Mouse (Mus musculus) adrenal gland, postnatal 25 days (tissue): ENCODE measurements around the gene Lmo7. TPM values are rescaled to one million over a fixed set of nuclear protein-coding genes. Genes with fewer than 3 reads are reported as not detected.
A peak's percentile ranks its signal among the peaks of the same experiment; 100 is the strongest.

Source experiments
- DNase-seq: peaks from one replicate; pipeline ENCODE4 v3.0.0; 2021; ENCODE audit warnings: mixed read lengths
- total RNA-seq: library from RNA; stranded (reverse); gene quantifications from 2 replicates; pipeline ENCODE4 v1.2.3, GENCODE M21; 2021

Gene Lmo7
- total RNA-seq, 1 experiment from 2014 or later, result 15.3 TPM

- DNase-seq, result peak; percentile 6
These were observed 108.6 kb downstream of the Lmo7 start for GRCm38 (mm10) chr14:101838231-101838839.

DNA sequence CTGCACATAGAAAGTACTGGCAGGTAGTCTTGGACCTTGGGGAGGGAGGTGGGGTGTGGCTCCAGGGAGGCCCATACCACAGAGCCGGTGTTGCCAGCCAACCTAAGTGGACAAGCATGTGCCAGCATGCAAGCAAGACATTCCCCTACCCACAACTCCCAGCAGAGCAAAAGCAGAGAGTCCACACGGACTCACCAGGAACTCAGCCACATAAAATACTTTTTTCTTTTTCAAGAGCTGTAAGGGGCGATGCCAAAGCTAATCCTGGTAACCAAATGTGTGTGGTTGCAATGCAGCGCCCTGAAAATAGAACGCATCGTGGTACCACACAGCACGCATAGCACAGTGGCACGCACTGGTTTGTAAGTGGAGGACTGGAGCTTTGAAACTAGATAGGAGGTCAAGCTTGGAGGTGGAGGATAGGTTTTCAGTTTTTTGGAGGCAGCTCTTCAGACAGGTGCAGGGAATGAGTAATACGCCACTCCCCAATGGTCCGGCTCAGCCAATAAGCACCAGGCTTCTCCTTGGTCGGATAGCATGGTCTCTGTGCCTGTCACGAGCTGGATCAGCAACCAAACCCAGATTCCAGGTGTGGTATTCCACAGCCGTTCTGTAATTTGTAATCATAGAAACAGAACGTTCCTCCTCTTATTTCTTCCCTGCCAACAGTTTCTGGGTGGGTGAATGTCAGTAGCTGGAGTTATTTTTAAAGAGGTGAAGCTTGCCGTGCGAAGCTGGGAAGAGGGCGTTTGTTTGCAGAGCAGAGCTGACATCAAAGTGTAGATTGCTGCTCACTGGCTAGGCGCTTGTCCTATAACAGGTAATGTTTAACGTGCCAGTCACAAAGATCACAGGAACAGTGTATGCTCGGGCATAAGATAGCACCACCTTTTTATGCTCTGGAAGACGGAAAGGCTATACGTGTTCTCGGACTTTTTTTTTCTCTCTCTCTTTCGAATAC is 110.3 kb downstream of the Lmo7 start:
- DNase-seq, result no peak

DNA sequence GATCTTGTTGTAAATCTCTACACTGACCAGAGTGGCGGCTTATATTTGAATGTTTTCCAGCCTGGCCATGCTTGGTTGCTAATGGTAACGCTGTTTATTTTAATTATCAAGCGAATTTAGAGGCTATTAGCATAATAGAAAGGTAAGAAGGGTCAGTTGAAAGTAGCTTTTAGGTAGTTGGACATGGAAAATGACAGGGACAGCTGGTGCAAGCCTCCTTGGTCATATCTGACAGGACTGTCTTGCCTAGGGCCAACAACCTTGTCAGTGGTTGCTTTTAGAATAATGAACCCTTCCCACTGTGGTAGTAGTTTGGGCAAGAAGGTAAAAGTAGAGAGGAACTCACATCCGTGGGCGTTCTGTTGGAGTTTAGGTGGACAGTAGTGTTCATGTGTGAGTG is 111.5 kb downstream of the Lmo7 start:
- no peak for DNase-seq

DNA sequence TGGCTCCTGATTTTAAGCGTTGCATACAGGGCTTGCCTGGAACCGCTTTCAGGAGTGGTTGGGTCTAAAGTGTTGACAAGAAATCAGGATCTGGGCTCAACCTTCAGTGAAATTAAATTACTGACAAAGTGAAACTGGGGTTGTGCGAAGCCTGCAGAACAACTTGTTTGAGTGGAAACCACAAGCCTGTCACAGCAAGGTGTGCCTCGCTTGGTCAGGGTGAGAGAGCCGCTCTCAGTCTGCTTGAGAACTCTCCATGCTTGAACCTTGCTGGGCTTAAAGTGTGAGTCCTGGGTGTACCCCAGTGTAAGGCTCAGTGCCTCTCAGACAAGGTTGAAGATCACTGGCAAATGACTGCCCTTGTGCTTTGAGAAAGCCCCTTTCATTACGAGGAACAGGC is 112.8 kb downstream of the Lmo7 start:
- no peak for DNase-seq

- no peak for DNase-seq
These were observed 113.7 kb downstream of the Lmo7 start for GRCm38 (mm10) chr14:101843443-101843842.

DNA sequence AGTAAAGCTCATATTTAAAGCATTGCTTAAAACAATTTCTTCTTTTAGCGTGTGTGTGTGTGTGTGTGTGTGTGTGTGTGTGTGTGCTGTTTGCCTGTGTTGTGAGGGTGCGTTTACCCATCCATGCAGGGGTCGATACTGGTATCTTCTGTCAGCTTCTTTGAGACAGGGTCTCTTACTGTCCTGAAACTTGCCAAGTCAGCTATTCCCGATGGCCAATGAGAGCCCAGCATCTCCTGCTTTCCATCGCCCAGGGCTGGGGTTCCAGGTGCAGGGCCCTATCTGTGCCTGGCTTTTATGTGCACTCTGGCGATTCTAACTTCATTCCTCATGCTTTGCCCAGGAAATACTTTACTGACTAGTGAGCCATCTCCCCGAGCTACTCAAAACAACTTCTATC is 114.7 kb downstream of the Lmo7 start:
- DNase-seq, result no peak

- no peak for DNase-seq
These were observed 116.5 kb downstream of the Lmo7 start for GRCm38 (mm10) chr14:101846097-101846882.

DNA sequence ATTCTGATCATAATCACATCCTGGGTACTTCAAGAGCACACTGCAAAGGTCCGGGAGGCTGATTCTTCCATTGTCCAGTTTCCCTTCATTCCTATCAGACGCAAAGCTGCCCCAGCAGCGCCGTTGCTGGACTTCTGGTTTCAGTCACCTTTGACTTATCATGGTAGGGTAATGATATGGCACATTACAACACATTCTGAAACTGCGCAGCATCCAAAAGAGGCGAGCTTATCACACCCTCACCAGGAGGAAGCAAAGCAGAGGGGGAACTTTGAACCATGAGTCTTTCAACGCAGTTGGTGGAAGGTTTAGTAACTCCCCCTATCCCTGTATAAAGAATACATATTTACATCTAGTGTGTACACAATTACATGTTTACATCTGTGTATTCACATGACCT is 117.8 kb downstream of the Lmo7 start:
- no peak for DNase-seq

DNA sequence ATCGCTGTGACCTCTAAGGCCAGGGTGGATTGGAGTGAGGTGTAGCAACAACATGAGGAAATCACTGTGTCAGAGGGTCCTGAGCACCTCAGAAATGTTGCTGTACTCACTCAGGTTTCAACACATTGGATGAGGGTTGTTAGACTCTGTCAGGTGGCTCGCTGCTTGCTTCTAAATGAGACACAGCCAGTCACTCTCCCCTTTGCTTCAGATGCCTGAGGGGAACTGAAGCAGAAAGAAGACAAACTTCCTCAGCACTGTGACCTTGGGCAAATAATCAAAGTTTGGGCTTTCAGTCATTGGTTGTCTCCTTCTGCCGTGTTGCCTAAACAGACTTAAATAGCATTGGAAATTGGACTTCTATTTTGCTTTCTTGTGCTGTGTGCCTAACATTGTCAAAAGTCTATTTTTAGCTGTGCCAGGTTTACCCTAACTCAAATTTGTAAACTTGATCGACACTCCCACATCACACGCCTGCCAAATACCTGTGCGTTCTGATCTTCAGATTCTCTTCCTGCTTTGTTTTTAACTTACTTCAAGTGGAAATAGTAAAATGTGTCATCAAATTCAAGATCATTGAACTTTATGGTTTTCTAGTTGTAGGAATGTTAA is 122.9 kb downstream of the Lmo7 start:
- no peak for DNase-seq

DNA sequence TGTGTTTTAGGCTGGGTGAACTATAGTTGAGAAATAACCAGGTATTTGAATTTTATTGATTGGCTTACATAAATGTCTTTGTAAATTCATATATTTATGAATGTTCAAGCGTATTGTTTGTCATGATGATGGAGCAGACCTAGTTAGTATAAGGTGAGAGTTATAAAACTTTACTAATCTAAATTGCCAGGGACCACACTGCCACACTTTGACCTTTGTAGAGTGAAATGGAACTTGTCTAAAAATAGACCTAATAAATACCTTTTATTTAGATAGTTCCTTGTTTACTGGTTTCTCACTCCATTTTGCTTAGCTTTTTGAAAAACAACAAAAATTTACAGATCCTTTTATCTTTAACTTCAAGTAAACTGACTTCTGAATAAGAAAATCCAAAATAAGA is 123.5 kb downstream of the Lmo7 start:
- DNase-seq, result no peak

DNA sequence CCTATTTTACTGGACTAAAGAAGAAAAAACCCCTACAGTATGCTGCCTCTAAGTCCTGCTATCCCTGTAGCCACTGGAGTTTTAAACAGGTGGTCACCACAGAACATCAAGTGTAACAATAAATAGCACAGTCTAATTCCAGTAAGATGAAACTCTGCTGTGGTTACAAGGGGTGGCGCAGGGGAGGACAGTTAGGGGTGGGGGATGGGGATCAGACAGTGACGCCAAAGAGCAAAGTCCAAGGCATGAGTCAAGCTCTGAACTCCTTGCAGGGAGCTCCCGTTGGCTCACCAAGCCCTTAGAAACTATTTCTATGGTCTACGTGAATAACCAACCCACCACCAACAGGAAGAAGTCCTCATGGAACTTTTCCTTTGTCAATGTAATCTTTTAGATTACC is 124.0 kb downstream of the Lmo7 start:
- DNase-seq, result no peak

DNA sequence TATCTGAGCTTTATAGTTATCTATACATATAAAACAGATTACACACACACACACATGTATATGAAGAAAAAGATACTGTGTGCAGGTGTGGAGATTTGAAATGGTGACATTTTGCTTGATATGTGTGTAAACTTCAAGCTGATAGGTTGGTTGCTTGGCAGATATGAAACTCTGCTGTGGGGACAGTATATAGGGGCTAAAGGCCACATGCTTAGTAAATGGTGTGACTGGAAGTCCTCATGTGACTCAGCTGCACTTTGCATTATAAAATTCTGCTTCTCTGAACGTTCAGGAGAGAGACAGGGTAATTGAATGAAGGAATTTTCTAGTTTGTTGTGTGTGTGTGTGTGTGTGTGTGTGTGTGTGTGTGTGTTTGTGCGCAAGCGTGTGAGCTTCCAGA is 124.5 kb downstream of the Lmo7 start:
- no peak for DNase-seq

DNA sequence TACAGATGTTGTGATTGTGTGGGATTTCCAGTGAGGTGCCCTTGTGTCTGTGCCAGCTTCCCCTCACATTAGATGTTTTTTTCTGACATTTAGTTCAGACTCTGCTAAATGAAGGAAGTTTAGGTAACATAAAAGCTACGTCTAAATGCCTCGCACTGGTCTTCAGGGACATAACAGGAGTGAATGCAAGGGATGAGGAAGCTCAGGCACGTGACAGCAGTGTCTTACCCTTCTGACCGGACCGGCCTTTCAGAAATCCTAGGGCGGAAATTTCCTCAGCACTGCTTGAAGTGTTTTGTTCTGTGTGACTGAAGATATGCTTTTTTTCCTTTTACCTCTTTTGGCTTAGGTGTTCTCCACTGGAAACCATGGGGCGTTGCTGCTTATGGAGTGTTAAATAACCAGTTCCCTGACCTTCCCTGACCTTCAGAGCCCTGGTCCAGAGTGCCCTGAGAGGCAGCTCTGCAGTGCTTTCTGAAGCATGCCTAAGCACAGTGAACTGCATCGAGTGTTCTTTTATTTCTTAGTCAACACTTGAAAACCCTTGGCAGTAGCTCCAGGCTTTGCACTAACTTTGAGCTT is 129.6 kb downstream of the Lmo7 start:
- DNase-seq, result no peak

GRCm38 (mm10) chr14:101862088-101862487 is 132.3 kb downstream of the Lmo7 start:
- DNase-seq, result no peak

GRCm38 (mm10) chr14:101867071-101867733 is 137.4 kb downstream of the Lmo7 start:
- no peak for DNase-seq

- DNase-seq, result peak; percentile 21
These were observed 139.4 kb downstream of the Lmo7 start for GRCm38 (mm10) chr14:101869145-101869544.

GRCm38 (mm10) chr14:101869661-101870060 is 139.9 kb downstream of the Lmo7 start:
- no peak for DNase-seq

DNA sequence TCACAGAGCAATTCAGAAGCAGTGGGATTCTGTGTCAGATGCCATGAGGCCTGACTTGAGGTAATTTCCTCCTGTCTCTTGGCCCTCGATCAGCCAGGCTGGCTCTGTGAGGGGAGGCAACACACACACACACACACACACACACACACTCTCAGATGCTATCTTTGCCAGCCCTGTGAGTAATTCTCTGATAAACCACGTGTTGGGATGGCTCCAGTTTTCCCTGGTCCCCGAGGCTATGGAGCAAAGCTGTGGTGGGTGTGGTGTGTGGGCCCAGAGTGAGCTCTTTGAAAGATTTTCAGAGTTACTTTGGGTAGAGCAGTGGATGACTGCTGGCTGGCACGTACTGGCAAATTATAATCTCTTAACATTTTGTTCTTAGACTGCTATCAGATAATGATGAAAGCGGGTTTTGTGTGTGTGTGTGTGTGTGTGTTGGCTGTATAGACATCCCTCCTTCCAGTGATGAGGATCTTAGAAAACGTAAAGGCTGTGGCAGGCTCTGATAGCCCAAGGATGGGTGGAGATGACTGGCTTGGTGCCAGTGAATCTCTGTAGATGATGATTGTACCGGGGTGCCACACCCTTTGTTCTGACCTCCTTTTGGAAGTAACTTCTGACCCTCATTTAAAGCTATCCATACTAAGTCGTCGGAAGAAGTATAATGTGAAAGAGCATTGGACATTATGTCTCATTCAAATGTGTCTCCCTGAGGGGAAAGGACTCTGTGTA is 140.6 kb downstream of the Lmo7 start:
- DNase-seq, result peak; percentile 20

DNA sequence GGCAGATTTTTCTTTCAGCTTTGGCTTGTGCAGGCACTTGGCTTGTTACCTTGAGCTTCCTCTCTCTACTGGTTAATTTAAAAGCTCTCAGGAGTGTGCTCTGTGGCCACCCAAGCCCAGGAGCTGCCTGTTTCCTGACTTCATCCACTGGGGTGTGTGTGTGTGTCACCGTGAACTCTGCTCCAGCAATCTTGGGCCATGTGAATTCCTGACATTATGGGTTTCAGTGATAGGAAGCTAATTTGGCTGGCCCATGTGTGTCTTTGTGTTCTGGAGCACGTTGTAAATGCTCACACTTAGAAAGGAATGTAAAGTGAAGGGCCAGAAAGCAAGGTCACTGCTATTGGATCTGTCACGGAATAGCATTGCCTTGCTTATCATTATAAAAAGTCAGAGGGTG is 143.1 kb downstream of the Lmo7 start:
- no peak for DNase-seq

- no peak for DNase-seq
These were observed 148.7 kb downstream of the Lmo7 start for GRCm38 (mm10) chr14:101878346-101879049.
